Mouse (Mus musculus): ENCODE measurements around the gene Hipk1. TPM values are rescaled to one million over a fixed set of nuclear protein-coding genes. Genes with fewer than 3 reads are reported as not detected.
"Not testable (repeated sequence)": the region's sequence is repeated elsewhere in the genome, so short reads cannot be mapped to it uniquely, and the experiment has no call there.

The Hipk1 gene
- 28.8 and 52.0 TPM in 2 replicates for polyA plus RNA-seq (2012; rRNA removed)

GRCm38 (mm10) chr3:103791230-103792110 lies at the start of gene Hipk1:
Hipk1 (minus strand) TSS chr3:103791563.
- WGBS = 10% methylated on average over 49 of the region's 49 CpGs
- DNase-seq (ENCODE audit: low read depth, low spot score) = no peak

GRCm38 (mm10) chr3:103840946-103841345 lies 49.6 kb upstream of the Hipk1 start:
- not testable (repeated sequence) for DNase-seq (ENCODE audit: low read depth, low spot score)
- 92% methylated on average over 7 of the region's 7 CpGs for WGBS

- 81% methylated on average over 3 of the region's 3 CpGs for WGBS
- DNase-seq (ENCODE audit: low read depth, low spot score) = not testable (repeated sequence)
Measured at GRCm38 (mm10) chr3:103840195-103840594, 48.8 kb upstream of the Hipk1 start.

GRCm38 (mm10) chr3:103839711-103840110 lies 48.3 kb upstream of the Hipk1 start:
- no peak for DNase-seq (ENCODE audit: low read depth, low spot score)
- WGBS = 90% methylated on average over 6 of the region's 6 CpGs

GRCm38 (mm10) chr3:103836453-103836852 lies 45.1 kb upstream of the Hipk1 start:
- WGBS = 88% methylated on average over 5 of the region's 5 CpGs
- no peak for DNase-seq (ENCODE audit: low read depth, low spot score)

- 72% methylated on average over 10 of the region's 10 CpGs for WGBS
- no peak for DNase-seq (ENCODE audit: low read depth, low spot score)
Measured at GRCm38 (mm10) chr3:103835951-103836310, 44.6 kb upstream of the Hipk1 start.

GRCm38 (mm10) chr3:103835272-103835950 lies 44.0 kb upstream of the Hipk1 start:
- 75% methylated on average over 6 of the region's 6 CpGs for WGBS
- no peak for DNase-seq (ENCODE audit: low read depth, low spot score)

- 66% methylated on average over 2 of the region's 2 CpGs for WGBS
- no peak for DNase-seq (ENCODE audit: low read depth, low spot score)
Measured at GRCm38 (mm10) chr3:103834001-103834400, 42.6 kb upstream of the Hipk1 start.

- DNase-seq (ENCODE audit: low read depth, low spot score) = no peak
Measured at GRCm38 (mm10) chr3:103832426-103832825, 41.1 kb upstream of the Hipk1 start, which contains the start of gene Bcl2l15. Bcl2l15 (plus strand) TSS chr3:103832601.

GRCm38 (mm10) chr3:103831146-103831545 lies 39.8 kb upstream of the Hipk1 start:
- DNase-seq (ENCODE audit: low read depth, low spot score) = no peak
- WGBS = 80% methylated on average over 7 of the region's 7 CpGs

GRCm38 (mm10) chr3:103830681-103831080 lies 39.3 kb upstream of the Hipk1 start:
- not testable (repeated sequence) for DNase-seq (ENCODE audit: low read depth, low spot score)
- 85% methylated on average over 1 of the region's 1 CpGs for WGBS

- DNase-seq (ENCODE audit: low read depth, low spot score) = no peak
- WGBS = 78% methylated on average over 3 of the region's 3 CpGs
Measured at GRCm38 (mm10) chr3:103829036-103829435, 37.7 kb upstream of the Hipk1 start.

GRCm38 (mm10) chr3:103827548-103827947 lies 36.2 kb upstream of the Hipk1 start:
- DNase-seq (ENCODE audit: low read depth, low spot score) = no peak

- DNase-seq (ENCODE audit: low read depth, low spot score) = no peak
- 88% methylated on average over 6 of the region's 6 CpGs for WGBS
Measured at GRCm38 (mm10) chr3:103810967-103811366, 19.6 kb upstream of the Hipk1 start.

- DNase-seq (ENCODE audit: low read depth, low spot score) = no peak
- under 1% methylated on average over 14 of the region's 14 CpGs for WGBS
Measured at GRCm38 (mm10) chr3:103809799-103810150, 18.4 kb upstream of the Hipk1 start.

- under 1% methylated on average over 62 of the region's 70 CpGs for WGBS
- DNase-seq (ENCODE audit: low read depth, low spot score) = peak; percentile 76
Measured at GRCm38 (mm10) chr3:103808891-103809798, 17.8 kb upstream of the Hipk1 start, which contains the start of the genes Dclre1b, Ap4b1 and Gm43064. Dclre1b (minus strand) TSS chr3:103809444. Ap4b1 (plus strand) TSS chr3:103809520. Gm43064 (plus strand) TSS chr3:103809573.

GRCm38 (mm10) chr3:103805671-103806070 lies 14.3 kb upstream of the Hipk1 start:
- DNase-seq (ENCODE audit: low read depth, low spot score) = no peak
- WGBS = 93% methylated on average over 1 of the region's 1 CpGs

GRCm38 (mm10) chr3:103802861-103803260 lies 11.5 kb upstream of the Hipk1 start:
- 65% methylated on average over 8 of the region's 8 CpGs for WGBS
- no peak for DNase-seq (ENCODE audit: low read depth, low spot score)

- DNase-seq (ENCODE audit: low read depth, low spot score) = peak; percentile 93
- WGBS = under 1% methylated on average over 10 of the region's 10 CpGs
Measured at GRCm38 (mm10) chr3:103801631-103802531, 10.5 kb upstream of the Hipk1 start.
